Comparison of ENCODE assay signal across 10 mouse cellular contexts in the genomic region with DNA sequence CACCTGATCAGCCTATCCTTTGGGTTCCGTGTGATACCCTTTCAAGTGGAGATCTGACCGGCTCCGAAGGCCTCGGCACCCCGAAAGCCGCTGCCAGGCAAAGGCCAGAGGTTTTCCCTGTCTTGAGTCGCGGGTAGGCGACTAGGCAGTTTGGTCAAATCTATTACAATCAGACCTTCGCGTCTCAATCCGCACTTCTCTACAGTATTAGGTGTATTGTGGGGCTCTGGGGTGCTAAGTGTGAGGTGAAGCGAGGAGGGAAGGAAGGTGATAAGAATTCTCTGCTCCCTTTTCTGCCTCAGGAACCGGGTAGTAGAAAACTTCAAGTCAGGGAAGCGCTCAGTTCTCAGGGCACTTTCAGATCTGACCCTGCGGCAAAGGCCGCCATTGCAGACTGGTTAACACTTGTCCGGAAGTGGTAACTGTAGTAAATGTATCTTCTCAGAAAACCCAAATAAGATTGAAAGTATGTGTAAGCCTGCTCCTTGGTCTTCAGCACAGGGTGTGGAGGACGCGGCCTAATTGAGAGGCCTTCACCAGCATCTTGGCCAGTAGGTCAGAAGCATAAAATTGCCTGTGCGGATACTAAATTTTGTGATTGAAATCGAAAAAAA. TPM values are rescaled to one million over a fixed set of nuclear protein-coding genes. Genes with fewer than 3 reads are reported as not detected.
A peak's percentile ranks its signal among the peaks of the same experiment; 100 is the strongest.
DNase-seq lines count a peak whose midpoint lies in the region; ATAC-seq and TF ChIP-seq lines count a peak whose summit lies in the region.
"Had no signal": no experiment of that assay in that cellular context is flagged by ENCODE, and none has a peak within 500 bp of the region (broad histone marks: within the 10 kb centered on the region; RNA-seq: fewer than 3 reads in every experiment).

No protein-coding gene starts in this region.

- H3K4me1 ChIP-seq in heart, embryonic 15.5 days (replicated peaks): peaks cover 35% of the 10 kb centered on the region
- H3K4me1 ChIP-seq in forebrain, embryonic 14.5 days (ENCODE audit: control insufficient read depth, insufficient read depth, low read length): peaks cover 14% of the 10 kb centered on the region; the same call in 1 of the 2 replicates
- H3K4me1 ChIP-seq in liver, postnatal 0 days (ENCODE audit: insufficient read depth): peaks cover 18% of the 10 kb centered on the region

- H3K36me3 ChIP-seq in heart, embryonic 15.5 days: no peaks in the 10 kb centered on the region
- H3K36me3 ChIP-seq in forebrain, embryonic 14.5 days (ENCODE audit: control insufficient read depth, insufficient read depth, low read length): peaks cover 3% of the 10 kb centered on the region; the same call in 1 of the 2 replicates
- H3K36me3 ChIP-seq in liver, postnatal 0 days (replicated peaks; ENCODE audit: insufficient read depth, low read length): peaks cover 4% of the 10 kb centered on the region; the same call in 1 of the 2 replicates

- no peak for ATAC-seq in heart, embryonic 15.5 days (replicated peaks; ENCODE audit: insufficient number of reproducible peaks, insufficient read depth, low FRiP score, low read depth)
- ATAC-seq in CD4-positive, CD25-positive, alpha-beta regulatory T cell, adult 4 months: peak; percentile 31
- ATAC-seq in forebrain, embryonic 14.5 days: no peak
- ATAC-seq in liver, postnatal 0 days: no peak

- H3K27ac ChIP-seq in heart, embryonic 15.5 days: no peak overlapping the region
- no peak overlapping the region for H3K27ac ChIP-seq in forebrain, embryonic 14.5 days (ENCODE audit: low read depth, low read length)
- no peak overlapping the region for H3K27ac ChIP-seq in liver, postnatal 0 days (ENCODE audit: low read depth)

- H3K27me3 ChIP-seq in heart, embryonic 15.5 days: peaks cover 56% of the 10 kb centered on the region
- H3K27me3 ChIP-seq in forebrain, embryonic 14.5 days (replicated peaks; ENCODE audit: control insufficient read depth, insufficient read depth, low read length): peaks cover 34% of the 10 kb centered on the region
- H3K27me3 ChIP-seq in liver, postnatal 0 days (ENCODE audit: insufficient read depth, low read length): peaks cover 61% of the 10 kb centered on the region

- H3K9me3 ChIP-seq in heart, embryonic 15.5 days (replicated peaks): no peaks in the 10 kb centered on the region
- no peaks in the 10 kb centered on the region for H3K9me3 ChIP-seq in forebrain, embryonic 14.5 days (replicated peaks; ENCODE audit: control insufficient read depth, low read length)
- no peaks in the 10 kb centered on the region for H3K9me3 ChIP-seq in liver, postnatal 0 days (ENCODE audit: low read length)
- H3K9me3 ChIP-seq: G1E had no signal

- intact Hi-C loops in heart, postnatal 10 days (cut with DNase I): no loop called here

- no peak for TF ChIP-seq EP300 in liver, postnatal 0 days (IDR thresholded peaks at IDR 0.05; ENCODE audit: low read depth)

- WGBS in heart, embryonic 15.5 days: 21% methylated on average over 22 of the region's 22 CpGs
- whole genome bisulfite sequencing in forebrain, embryonic 14.5 days: 10% methylated on average over 22 of the region's 22 CpGs
- 14% methylated on average over 22 of the region's 22 CpGs for WGBS in liver, postnatal 0 days (ENCODE audit: insufficient replicate concordance)

- no peak for DNase-seq in heart, postnatal 10 days
- DNase-seq in forebrain, embryonic 14.5 days (ENCODE audit: low spot score): peak; percentile 10
- no peak for DNase-seq in liver, postnatal 0 days
- no peak for DNase-seq in thymus, postnatal 0 days (ENCODE audit: low spot score)
- DNase-seq in spleen, postnatal 36 days (ENCODE audit: low spot score in 2 of 2): no peak
- no peak for DNase-seq in thymus, postnatal 4 days
- DNase-seq: gastrocnemius, postnatal 10 days had no signal

- no peak for TF ChIP-seq CTCF in liver, postnatal 0 days (IDR thresholded peaks at IDR 0.05; ENCODE audit: low read depth)

- peak overlapping the region; percentile 28 for H3K4me3 ChIP-seq in heart, embryonic 15.5 days
- peak overlapping the region; percentile 16; the same call in 1 of the 2 replicates for H3K4me3 ChIP-seq in forebrain, embryonic 14.5 days (ENCODE audit: low read depth, low read length)
- H3K4me3 ChIP-seq in liver, postnatal 0 days (ENCODE audit: low read depth, low read length): peak overlapping the region; percentile 19

- peak overlapping the region; percentile 47 for H3K4me2 ChIP-seq in heart, embryonic 15.5 days
- peak overlapping the region; percentile 49 for H3K4me2 ChIP-seq in forebrain, embryonic 14.5 days (ENCODE audit: low read length)
- peak overlapping the region; percentile 49 for H3K4me2 ChIP-seq in liver, postnatal 0 days (ENCODE audit: low read depth, low read length)

- no peak overlapping the region for H3K9ac ChIP-seq in heart, embryonic 15.5 days
- peak overlapping the region; percentile 51 for H3K9ac ChIP-seq in forebrain, embryonic 14.5 days (ENCODE audit: low read length)
- H3K9ac ChIP-seq in liver, postnatal 0 days (replicated peaks): no peak overlapping the region

RNA-seq across cellular contexts. Expression of a gene that starts 9.4 kb away (rescaled TPM):
- not detected in 2 replicates for polyA plus RNA-seq in heart, embryonic 15.5 days (2015; fragmentation: Nextera tagmentation; extraction: Ambion mirVana)
- not detected for total RNA-seq in heart, postnatal 10 days (2021)
- not detected for polyA plus RNA-seq in CD4-positive, CD25-positive, alpha-beta regulatory T cell, adult 4 months (2017; shearing (Covaris generic))
- 10.9 and 12.2 TPM in 2 replicates for polyA plus RNA-seq in forebrain, embryonic 14.5 days (2014; fragmentation: Nextera tagmentation; extraction: Ambion mirVana)
- not detected in 2 replicates for polyA plus RNA-seq in liver, postnatal 0 days (2015; fragmentation: Nextera tagmentation; extraction: Ambion mirVana)
- 0.03 TPM in 1 of 2 replicates, not detected in the other for polyA plus RNA-seq in thymus, postnatal 0 days (2015; fragmentation: Nextera tagmentation; extraction: Ambion mirVana)

RNA-seq across cellular contexts. Expression of a gene that starts 31.2 kb away (rescaled TPM):
- 13.2 and 13.4 TPM in 2 replicates for polyA plus RNA-seq in heart, embryonic 15.5 days (2015; fragmentation: Nextera tagmentation; extraction: Ambion mirVana)
- 10 to 100 TPM; 14.0 to 17.4 TPM for total RNA-seq in heart, postnatal 10 days (2021)
- polyA plus RNA-seq in CD4-positive, CD25-positive, alpha-beta regulatory T cell, adult 4 months (2017; shearing (Covaris generic)): 10 to 100 TPM; 11.4 to 11.5 TPM
- 6.2 and 7.2 TPM in 2 replicates for polyA plus RNA-seq in forebrain, embryonic 14.5 days (2014; fragmentation: Nextera tagmentation; extraction: Ambion mirVana)
- 20.5 and 21.9 TPM in 2 replicates for polyA plus RNA-seq in liver, postnatal 0 days (2015; fragmentation: Nextera tagmentation; extraction: Ambion mirVana)
- polyA plus RNA-seq in thymus, postnatal 0 days (2015; fragmentation: Nextera tagmentation; extraction: Ambion mirVana): 7.1 and 7.6 TPM in 2 replicates

RNA-seq across cellular contexts. Expression of a gene that starts 31.3 kb away (rescaled TPM):
- polyA plus RNA-seq in heart, embryonic 15.5 days (2015; fragmentation: Nextera tagmentation; extraction: Ambion mirVana): 15.0 and 16.7 TPM in 2 replicates
- 10 to 100 TPM; 13.7 to 14.0 TPM for total RNA-seq in heart, postnatal 10 days (2021)
- 10 to 100 TPM; 18.1 to 29.4 TPM for polyA plus RNA-seq in CD4-positive, CD25-positive, alpha-beta regulatory T cell, adult 4 months (2017; shearing (Covaris generic))
- 23.4 and 25.9 TPM in 2 replicates for polyA plus RNA-seq in forebrain, embryonic 14.5 days (2014; fragmentation: Nextera tagmentation; extraction: Ambion mirVana)
- polyA plus RNA-seq in liver, postnatal 0 days (2015; fragmentation: Nextera tagmentation; extraction: Ambion mirVana): 18.4 and 21.4 TPM in 2 replicates
- 29.7 and 30.9 TPM in 2 replicates for polyA plus RNA-seq in thymus, postnatal 0 days (2015; fragmentation: Nextera tagmentation; extraction: Ambion mirVana)

Comparison
In these comparisons a context has a peak if more than half of its experiments do, and no peak if none do; other contexts are left out.
1. RNA of a gene that starts 9.4 kb away (polyA plus RNA-seq): 10.9 to 12.2 TPM in forebrain, embryonic 14.5 days; not detected in heart, embryonic 15.5 days, not detected in CD4-positive, CD25-positive, alpha-beta regulatory T cell, adult 4 months, not detected in liver, postnatal 0 days and 0.03 TPM in thymus, postnatal 0 days; every median in the first group is over 10 times any median in the second.
2. Peak in every context shown above with its lines, with median percentiles within 50 percentile points of each other: H3K4me2 ChIP-seq and H3K4me3 ChIP-seq.